Mouse (Mus musculus) kidney, embryonic 16.5 days (tissue): ENCODE results near the gene Ccser1. TPM values are rescaled to one million over a fixed set of nuclear protein-coding genes. Genes with fewer than 3 reads are reported as not detected.

ENCODE experiments used
- ATAC-seq: fragments of 200-750 bp; cut with Nextera tagmentation; 2 replicates; pipeline ENCODE4 v1.8.0; 2017; ENCODE audit warnings: moderate TSS enrichment; ENCODE audit not compliant: low FRiP score, low TSS enrichment
- H3K27ac ChIP-seq: fragments of 300-500 bp; sonication (generic); 2 replicates; pipeline ENCODE4 v1.5.1; 2014; ENCODE audit warnings: low read length
- H3K27me3 ChIP-seq: fragments of 300-500 bp; sonication (generic); 2 replicates; pipeline ENCODE4 v1.6.1; 2014; ENCODE audit warnings: low read length, control low read depth, mixed read lengths; ENCODE audit not compliant: insufficient read depth
- H3K36me3 ChIP-seq: fragments of 300-500 bp; sonication (generic); 2 replicates; pipeline ENCODE4 v1.6.1; 2014; ENCODE audit warnings: low read length, control low read depth, mixed read lengths; ENCODE audit not compliant: insufficient read depth
- H3K4me1 ChIP-seq: fragments of 300-500 bp; sonication (generic); 2 replicates; pipeline ENCODE4 v1.6.1; 2014; ENCODE audit warnings: low read length, control low read depth, mixed read lengths; ENCODE audit not compliant: insufficient read depth
- H3K4me2 ChIP-seq: fragments of 300-500 bp; sonication (generic); replicated peaks from 2 replicates; pipeline ENCODE4 v1.6.1; 2014; ENCODE audit warnings: low read depth, low read length
- H3K4me3 ChIP-seq: fragments of 300-500 bp; sonication (generic); 2 replicates; pipeline ENCODE4 v1.5.1; 2014; ENCODE audit warnings: mild to moderate bottlenecking, low read length
- H3K9ac ChIP-seq: fragments of 300-500 bp; sonication (generic); replicated peaks from 2 replicates; pipeline ENCODE4 v1.6.1; 2014; ENCODE audit warnings: low read length
- H3K9me3 ChIP-seq: fragments of 300-500 bp; sonication (generic); 2 replicates; pipeline ENCODE4 v1.6.1; 2016; ENCODE audit warnings: low read length, control low read depth
- WGBS: fragments of 180-500 bp; shearing (Covaris S2); extraction: QIAGEN DNeasy Blood & Tissue Kit; methylation state at CpG from one replicate; pipeline ENCODE4 v1.1.7; 2014; 5-methylcytosine and 5-hydroxymethylcytosine counted together
- polyA plus RNA-seq: library from polyadenylated mRNA; unstranded; fragments of >200 nt; fragmentation: Nextera tagmentation; extraction: Ambion mirVana; gene quantifications from 2 replicates; pipeline ENCODE4 v1.2.1, GENCODE M21; 2015

Gene Ccser1
- polyA plus RNA-seq, result 17.4 and 19.5 TPM in 2 replicates

DNA sequence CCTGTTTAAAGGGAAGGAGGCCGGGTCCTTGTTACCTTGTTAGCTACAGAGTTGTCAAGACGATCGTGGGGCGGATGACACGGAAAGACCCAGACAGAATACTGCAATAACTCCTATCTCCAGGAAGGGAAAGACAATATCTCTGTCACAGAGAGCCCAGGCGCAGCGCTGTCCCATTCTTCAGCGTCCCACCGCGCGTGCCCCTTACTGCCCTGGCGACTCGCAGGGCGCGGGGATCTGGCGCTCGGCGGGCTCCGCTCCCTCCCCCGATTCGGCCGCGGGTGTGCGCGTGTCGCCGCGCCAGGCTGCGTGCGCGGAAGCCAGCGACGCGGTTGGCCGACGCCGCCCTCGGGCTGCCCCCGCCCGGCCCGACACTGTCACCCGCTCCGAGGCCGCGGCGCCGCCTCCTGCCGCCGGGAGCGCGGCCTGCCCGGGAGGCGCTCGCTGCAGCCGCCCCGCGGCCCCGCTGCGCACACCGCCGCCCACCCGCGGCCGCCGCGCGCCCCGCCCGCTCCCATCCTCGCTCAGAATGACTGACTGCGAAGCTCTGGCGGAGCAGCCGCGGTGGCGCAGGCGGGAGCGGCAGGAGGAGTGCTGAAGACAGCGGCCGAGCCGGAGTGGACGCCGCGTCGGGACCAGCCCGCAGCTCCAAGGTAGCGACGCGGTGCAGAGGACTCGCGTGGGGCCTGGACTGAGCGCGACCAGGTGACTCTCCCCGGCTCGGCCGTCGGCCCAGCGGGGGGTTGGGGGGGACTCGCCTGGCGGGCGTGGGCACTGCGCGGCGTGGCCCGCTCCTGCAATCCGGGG, at the start of gene Ccser1:
Gene Ccser1, plus strand, starts transcription at position 376 of the 807 bp plus-strand sequence.
- peak within 1 kb of the TSS; percentile 71 for H3K27ac ChIP-seq
- no peaks in the 10 kb centered on the region for H3K36me3 ChIP-seq
- under 1% methylated on average over 89 of the region's 105 CpGs for WGBS
- peak within 1 kb of the TSS; percentile 96 for H3K4me2 ChIP-seq
- peak within 1 kb of the TSS; percentile 72 for H3K4me3 ChIP-seq
- 0 out of 2 replicates have a peak, but pooled peaks cover 6% of the 10 kb centered on the region for H3K4me1 ChIP-seq
- H3K9me3 ChIP-seq, result no peaks in the 10 kb centered on the region
- H3K27me3 ChIP-seq, result peaks cover 4% of the 10 kb centered on the region; the same call in 1 of the 2 replicates
- peak; percentile 94 for ATAC-seq
- peak within 1 kb of the TSS; percentile 77 for H3K9ac ChIP-seq

DNA sequence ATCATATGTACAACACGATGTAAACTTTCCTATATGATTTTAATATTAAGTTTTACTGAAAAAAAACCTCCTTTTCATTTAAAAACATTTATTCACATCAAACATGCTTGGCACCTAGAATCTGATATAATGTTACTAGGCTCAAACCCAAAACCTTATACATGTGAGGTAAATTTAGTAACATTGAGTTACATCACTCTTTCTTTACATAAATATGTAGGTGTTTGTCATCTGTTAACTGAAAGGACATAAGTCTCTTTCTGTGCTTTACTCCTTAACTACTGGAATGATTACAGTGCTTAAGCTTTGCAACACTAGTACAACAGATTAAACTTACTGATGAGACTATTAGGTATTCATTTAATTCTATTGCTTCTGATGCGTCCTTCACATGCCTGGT, 43.7 kb upstream of the Ccser1 start:
- H3K27ac ChIP-seq, result no peak overlapping the region
- H3K36me3 ChIP-seq, result no peaks in the 10 kb centered on the region
- H3K4me3 ChIP-seq, result no peak overlapping the region
- no peak for ATAC-seq
- no peak overlapping the region for H3K4me2 ChIP-seq
- WGBS, result 88% methylated on average over 2 of the region's 2 CpGs
- H3K9me3 ChIP-seq, result no peaks in the 10 kb centered on the region
- no peak overlapping the region for H3K9ac ChIP-seq
- no peaks in the 10 kb centered on the region for H3K4me1 ChIP-seq
- no peaks in the 10 kb centered on the region for H3K27me3 ChIP-seq

DNA sequence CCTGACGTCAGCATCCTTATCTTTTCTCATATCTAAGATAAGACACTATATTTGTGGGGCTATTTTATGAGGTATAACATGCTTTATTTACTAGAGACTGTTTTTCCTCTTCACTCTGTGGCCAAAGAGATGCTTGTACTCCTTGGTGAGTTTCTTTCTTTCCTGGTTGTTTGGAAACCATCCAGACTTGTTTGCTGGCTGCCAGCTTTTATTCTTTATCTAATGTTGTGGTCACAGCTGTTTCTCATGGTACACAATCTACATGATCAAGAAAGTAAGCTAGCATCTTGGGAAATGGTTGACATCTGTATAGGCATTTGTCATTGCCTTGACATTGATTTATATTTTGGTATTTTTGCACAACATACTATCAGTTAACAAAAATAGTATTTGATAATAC, 37.1 kb upstream of the Ccser1 start:
- 61% methylated on average over 1 of the region's 1 CpGs for WGBS
- Histone ChIP-seq H3K4me2 (no peak overlapping the region), H3K9me3 (no peaks in the 10 kb centered on the region), H3K27ac (no peak overlapping the region), H3K4me1 (no peaks in the 10 kb centered on the region), H3K4me3 (no peak overlapping the region), H3K27me3 (no peaks in the 10 kb centered on the region), H3K9ac (no peak overlapping the region), H3K36me3 (no peaks in the 10 kb centered on the region)
- no peak for ATAC-seq

DNA sequence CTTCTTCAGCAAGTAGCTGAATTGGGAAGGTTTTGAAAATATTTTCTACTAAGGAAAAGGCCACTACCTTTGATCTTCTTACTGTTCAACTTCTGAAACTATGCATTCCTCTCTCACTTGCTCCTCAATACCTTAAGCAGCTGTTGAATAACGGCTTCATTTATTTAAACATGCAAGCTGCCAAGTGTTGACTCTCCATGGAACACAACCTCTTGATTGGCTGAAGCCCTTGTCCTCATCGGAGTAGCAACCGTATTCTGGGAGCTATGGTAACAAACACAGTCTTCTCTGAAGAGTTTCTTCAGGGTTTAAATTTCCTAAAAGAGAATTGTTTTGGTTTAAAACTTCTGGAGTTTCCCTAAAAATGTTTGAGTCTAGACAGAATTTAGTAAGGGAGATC, 27.2 kb upstream of the Ccser1 start:
- H3K27me3 ChIP-seq, result no peaks in the 10 kb centered on the region
- H3K4me3 ChIP-seq, result no peak overlapping the region
- H3K9me3 ChIP-seq, result no peaks in the 10 kb centered on the region
- ATAC-seq, result no peak
- H3K9ac ChIP-seq, result no peak overlapping the region
- 68% methylated on average over 3 of the region's 3 CpGs for WGBS
- no peaks in the 10 kb centered on the region for H3K4me1 ChIP-seq
- H3K4me2 ChIP-seq, result no peak overlapping the region
- no peaks in the 10 kb centered on the region for H3K36me3 ChIP-seq
- H3K27ac ChIP-seq, result no peak overlapping the region

DNA sequence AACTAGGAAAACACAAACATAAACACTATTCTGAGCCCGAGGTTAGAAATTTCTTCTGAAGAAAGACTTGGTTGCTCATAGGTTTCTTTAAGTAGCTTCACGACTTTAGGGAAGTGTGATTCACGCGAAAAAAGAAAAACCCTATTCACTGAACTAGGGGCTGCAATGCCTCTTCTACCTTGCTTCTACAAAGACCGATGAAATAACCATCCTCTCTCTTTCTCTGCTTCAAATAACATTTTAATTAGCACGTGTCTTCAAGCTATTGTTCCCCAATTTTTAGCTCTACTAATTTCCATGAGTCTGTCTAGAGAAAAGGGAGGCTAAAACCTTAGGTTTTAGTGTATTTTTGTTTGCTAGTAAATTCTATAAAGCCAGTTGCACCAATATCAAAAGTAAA, 25.5 kb upstream of the Ccser1 start:
- WGBS, result 63% methylated on average over 6 of the region's 6 CpGs
- no peak overlapping the region for H3K4me3 ChIP-seq
- H3K4me2 ChIP-seq, result no peak overlapping the region
- H3K27ac ChIP-seq, result no peak overlapping the region
- H3K4me1 ChIP-seq, result no peaks in the 10 kb centered on the region
- no peak for ATAC-seq
- H3K9me3 ChIP-seq, result no peaks in the 10 kb centered on the region
- H3K9ac ChIP-seq, result no peak overlapping the region
- H3K27me3 ChIP-seq, result no peaks in the 10 kb centered on the region
- no peaks in the 10 kb centered on the region for H3K36me3 ChIP-seq

DNA sequence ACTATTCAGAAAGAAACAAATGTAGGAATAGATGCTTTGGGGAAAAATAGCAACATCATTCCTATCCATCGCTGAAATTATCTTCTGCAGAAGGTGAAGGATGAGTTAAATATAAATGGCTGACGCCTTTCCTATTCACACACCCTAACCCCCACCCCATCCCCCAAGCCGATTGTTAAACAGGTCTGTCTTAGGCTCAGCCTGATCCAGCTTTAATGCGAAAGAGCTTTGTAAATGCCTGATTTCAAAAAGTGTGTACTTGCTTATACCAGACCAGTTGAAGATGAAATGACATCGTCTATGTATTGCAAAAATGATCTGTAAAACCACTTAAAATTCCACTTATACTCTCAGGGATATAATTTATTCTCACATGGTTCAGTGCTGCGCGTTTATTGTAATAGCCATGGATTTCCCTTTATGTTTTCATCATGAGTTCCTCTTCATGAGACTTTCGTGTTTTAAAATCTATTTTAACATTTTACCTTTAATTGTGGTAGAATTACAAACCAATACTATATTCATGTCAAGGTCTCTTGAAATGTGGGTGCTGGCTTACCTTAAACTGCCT, 25.0 kb upstream of the Ccser1 start:
- Histone ChIP-seq H3K4me2 (no peak overlapping the region), H3K4me1 (no peaks in the 10 kb centered on the region), H3K4me3 (no peak overlapping the region), H3K27ac (no peak overlapping the region), H3K27me3 (no peaks in the 10 kb centered on the region), H3K9ac (no peak overlapping the region), H3K9me3 (no peaks in the 10 kb centered on the region), H3K36me3 (no peaks in the 10 kb centered on the region)
- WGBS, result 72% methylated on average over 8 of the region's 8 CpGs
- ATAC-seq, result no peak

GRCm38 (mm10) chr6:61155718-61156117, 24.4 kb upstream of the Ccser1 start:
- Histone ChIP-seq H3K27me3 (no peaks in the 10 kb centered on the region), H3K4me1 (no peaks in the 10 kb centered on the region), H3K36me3 (no peaks in the 10 kb centered on the region), H3K4me3 (no peak overlapping the region), H3K4me2 (no peak overlapping the region), H3K9ac (no peak overlapping the region), H3K27ac (no peak overlapping the region), H3K9me3 (no peaks in the 10 kb centered on the region)
- no peak for ATAC-seq

DNA sequence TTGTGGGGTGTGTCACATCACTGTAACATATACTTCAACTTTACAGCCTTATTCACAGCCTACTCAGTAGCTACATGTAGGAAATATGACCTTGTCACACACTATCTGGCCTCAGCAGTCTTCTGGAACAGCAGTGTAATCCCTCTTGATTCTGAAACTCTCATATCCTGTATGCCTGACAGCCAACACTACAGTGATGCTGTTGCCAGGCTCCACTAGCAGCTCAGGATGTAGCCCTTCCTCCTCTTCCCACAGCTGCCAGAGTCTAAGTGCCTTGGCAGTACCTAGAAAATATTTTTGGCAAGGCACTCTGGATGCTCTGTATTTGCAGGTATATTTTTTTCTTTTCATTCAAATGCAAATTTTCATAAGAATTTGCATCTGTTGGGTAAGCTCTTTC, 18.0 kb upstream of the Ccser1 start:
- no peaks in the 10 kb centered on the region for H3K27me3 ChIP-seq
- no peaks in the 10 kb centered on the region for H3K4me1 ChIP-seq
- no peaks in the 10 kb centered on the region for H3K36me3 ChIP-seq
- H3K9ac ChIP-seq, result no peak overlapping the region
- no peak overlapping the region for H3K4me2 ChIP-seq
- no peak overlapping the region for H3K4me3 ChIP-seq
- no peaks in the 10 kb centered on the region for H3K9me3 ChIP-seq
- no peak for ATAC-seq
- H3K27ac ChIP-seq, result no peak overlapping the region

- Histone ChIP-seq H3K9me3 (no peaks in the 10 kb centered on the region), H3K36me3 (no peaks in the 10 kb centered on the region), H3K4me3 (no peak overlapping the region), H3K9ac (no peak overlapping the region), H3K27ac (no peak overlapping the region), H3K4me2 (no peak overlapping the region), H3K4me1 (no peaks in the 10 kb centered on the region), H3K27me3 (no peaks in the 10 kb centered on the region)
- WGBS, result 86% methylated on average over 1 of the region's 1 CpGs
- ATAC-seq, result no peak
Observed at GRCm38 (mm10) chr6:61166891-61167290, 13.2 kb upstream of the Ccser1 start.

GRCm38 (mm10) chr6:61176126-61176525, 4.0 kb upstream of the Ccser1 start:
- 0 out of 2 replicates have a peak, but pooled peaks cover 3% of the 10 kb centered on the region for H3K4me1 ChIP-seq
- no peaks in the 10 kb centered on the region for H3K36me3 ChIP-seq
- 83% methylated on average over 1 of the region's 1 CpGs for WGBS
- no peak overlapping the region for H3K4me3 ChIP-seq
- H3K4me2 ChIP-seq, result no peak overlapping the region
- H3K27me3 ChIP-seq, result peaks cover 4% of the 10 kb centered on the region; the same call in 1 of the 2 replicates
- H3K27ac ChIP-seq, result no peak overlapping the region
- no peak overlapping the region for H3K9ac ChIP-seq
- H3K9me3 ChIP-seq, result no peaks in the 10 kb centered on the region
- no peak for ATAC-seq
